Comparison of ENCODE assay signal across 8 mouse cellular contexts in the genomic region with DNA sequence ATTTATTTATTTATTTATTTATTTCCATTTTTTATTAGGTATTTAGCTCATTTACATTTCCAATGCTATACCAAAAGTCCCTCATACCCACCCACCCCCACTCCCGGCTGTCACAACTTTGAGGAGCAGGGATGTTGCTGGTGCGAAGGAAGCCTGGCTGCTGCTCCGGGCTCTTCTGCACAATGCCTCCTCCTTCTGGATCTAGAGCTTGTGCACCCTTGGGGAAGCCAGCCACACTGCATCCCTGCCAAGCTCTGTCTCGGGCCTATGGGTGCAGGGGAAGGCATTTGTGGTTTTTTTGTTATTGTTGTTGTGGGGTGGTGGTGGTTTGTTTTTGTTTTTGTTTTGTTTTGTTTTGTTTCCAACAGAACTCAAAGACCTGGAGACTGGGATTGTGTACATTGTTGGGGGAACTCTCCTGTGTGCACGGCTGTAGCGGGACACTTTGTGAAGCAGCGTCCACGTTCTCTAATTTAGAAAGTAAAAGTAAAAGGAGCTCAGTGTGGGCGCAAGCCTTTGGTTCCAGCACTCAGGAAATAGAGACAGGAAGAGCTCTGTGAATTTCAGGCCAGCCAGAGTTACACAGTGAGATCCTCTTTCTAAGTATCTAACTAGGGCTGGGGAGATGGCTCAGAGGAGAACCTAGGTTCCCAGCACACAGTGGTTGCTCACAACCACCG. TPM values are rescaled to one million over a fixed set of nuclear protein-coding genes. Genes with fewer than 3 reads are reported as not detected.
A peak's percentile ranks its signal among the peaks of the same experiment; 100 is the strongest.
DNase-seq lines count a peak whose midpoint lies in the region; ATAC-seq and TF ChIP-seq lines count a peak whose summit lies in the region.

No protein-coding gene starts in this region.

- H3K9ac ChIP-seq in stomach, embryonic 16.5 days (ENCODE audit: low read length): peak overlapping the region; percentile 62

- ATAC-seq in stomach, embryonic 16.5 days (ENCODE audit: insufficient read depth, low FRiP score): peak; percentile 54; the same call in 1 of the 2 replicates

- no peaks in the 10 kb centered on the region for H3K36me3 ChIP-seq in heart, embryonic 10.5 days
- no peaks in the 10 kb centered on the region for H3K36me3 ChIP-seq in stomach, embryonic 16.5 days (ENCODE audit: control insufficient read depth, insufficient read depth, low read length)

- no peaks in the 10 kb centered on the region for H3K27me3 ChIP-seq in heart, embryonic 10.5 days (ENCODE audit: insufficient read depth, poor library complexity, severe bottlenecking)
- H3K27me3 ChIP-seq in stomach, embryonic 16.5 days (ENCODE audit: control insufficient read depth, insufficient read depth, low read length): no peaks in the 10 kb centered on the region

- H3K4me1 ChIP-seq in bone marrow, adult 2 months (ENCODE audit: control insufficient read depth, insufficient read depth, low read length): peaks cover 3% of the 10 kb centered on the region
- peaks cover 8% of the 10 kb centered on the region for H3K4me1 ChIP-seq in heart, embryonic 10.5 days
- peaks cover 11% of the 10 kb centered on the region for H3K4me1 ChIP-seq in stomach, embryonic 16.5 days (ENCODE audit: control insufficient read depth, insufficient read depth, low read length)

- 4% methylated on average over 10 of the region's 10 CpGs for WGBS in bone marrow, adult 2 months
- WGBS in heart, embryonic 10.5 days: 58% methylated on average over 10 of the region's 10 CpGs
- WGBS in stomach, embryonic 16.5 days: 57% methylated on average over 10 of the region's 10 CpGs

- no peaks in the 10 kb centered on the region for H3K9me3 ChIP-seq in heart, embryonic 10.5 days
- no peaks in the 10 kb centered on the region for H3K9me3 ChIP-seq in stomach, embryonic 16.5 days (replicated peaks; ENCODE audit: control insufficient read depth, low read length)

- H3K4me3 ChIP-seq in bone marrow, adult 2 months (replicated peaks; ENCODE audit: control insufficient read depth, low read depth, low read length): peak overlapping the region; percentile 87
- peak overlapping the region; percentile 20 for H3K4me3 ChIP-seq in heart, embryonic 10.5 days
- peak overlapping the region; percentile 27 for H3K4me3 ChIP-seq in stomach, embryonic 16.5 days (replicated peaks; ENCODE audit: low read length)

- H3K27ac ChIP-seq in bone marrow, adult 2 months (ENCODE audit: control insufficient read depth, insufficient read depth, low read depth, low read length, poor library complexity): peak overlapping the region; percentile 90
- H3K27ac ChIP-seq in heart, embryonic 10.5 days: peak overlapping the region; percentile 62; the same call in 1 of the 2 replicates
- peak overlapping the region; percentile 52 for H3K27ac ChIP-seq in stomach, embryonic 16.5 days (ENCODE audit: low read length)

- TF ChIP-seq CTCF in bone marrow, adult 2 months (IDR thresholded peaks at IDR 0.05; ENCODE audit: control insufficient read depth, insufficient read depth, low read length): no peak

- peak; percentile 42 for DNase-seq in adrenal gland, adult 2 months
- no peak for DNase-seq in adrenal gland, adult 18-20 months (ENCODE audit: low spot score in 2 of 2)
- no peak for DNase-seq in heart, embryonic 10.5 days (ENCODE audit: low spot score)
- DNase-seq in kidney, postnatal 10 days: peak; percentile 33
- DNase-seq in lung, postnatal 4 days: peak; percentile 43 to 53
- DNase-seq in frontal cortex, postnatal 10 days (ENCODE audit: low spot score in 2 of 2): no peak

- H3K4me2 ChIP-seq in stomach, embryonic 16.5 days (ENCODE audit: low read depth, low read length): peak overlapping the region; percentile 49

- 0 out of 2 replicates have a peak, but pooled peaks have one; percentile 34 for TF ChIP-seq POLR2A in bone marrow, adult 2 months (IDR thresholded peaks at IDR 0.05; ENCODE audit: borderline replicate concordance, control insufficient read depth, low read depth, low read length)

RNA-seq across cellular contexts. Expression of a gene that starts 10.6 kb away (rescaled TPM):
- 1 to 10 TPM; 2.8 to 5.3 TPM for total RNA-seq in adrenal gland, adult 2 months (2021)
- polyA plus RNA-seq in adrenal gland, adult 2 months (2012; rRNA removed): 5.5 and 8.1 TPM in 2 replicates
- total RNA-seq in adrenal gland, adult 18-20 months (2021): 1 to 10 TPM; 2.8 to 3.8 TPM
- 3.1 TPM in 2 replicates for polyA plus RNA-seq in bone marrow, adult 2 months (2011; ENCODE audit: insufficient read depth, insufficient read length, low replicate concordance, missing spikeins)
- 2.4 and 5.2 TPM in 2 replicates for polyA plus RNA-seq in heart, embryonic 10.5 days (2016; fragmentation: Nextera tagmentation; extraction: Ambion mirVana)
- 17.5 and 20.7 TPM in 2 replicates for polyA plus RNA-seq in stomach, embryonic 16.5 days (2015; fragmentation: Nextera tagmentation; extraction: Ambion mirVana)

RNA-seq across cellular contexts. Expression of a gene that starts 39.7 kb away (rescaled TPM):
- total RNA-seq in adrenal gland, adult 2 months (2021): 10 to 100 TPM; 20.5 to 32.2 TPM
- 19.8 and 21.4 TPM in 2 replicates for polyA plus RNA-seq in adrenal gland, adult 2 months (2012; rRNA removed)
- 10 to 100 TPM; 26.9 to 31.3 TPM for total RNA-seq in adrenal gland, adult 18-20 months (2021)
- polyA plus RNA-seq in bone marrow, adult 2 months (2011; ENCODE audit: insufficient read depth, insufficient read length, low replicate concordance, missing spikeins): 4.5 and 18.2 TPM in 2 replicates
- polyA plus RNA-seq in heart, embryonic 10.5 days (2016; fragmentation: Nextera tagmentation; extraction: Ambion mirVana): 5.2 and 13.7 TPM in 2 replicates
- 25.8 and 26.0 TPM in 2 replicates for polyA plus RNA-seq in stomach, embryonic 16.5 days (2015; fragmentation: Nextera tagmentation; extraction: Ambion mirVana)

RNA-seq across cellular contexts. Expression of a gene that starts 52.2 kb away (rescaled TPM):
- 10 to 100 TPM; 43.5 to 67.2 TPM for total RNA-seq in adrenal gland, adult 2 months (2021)
- 36.4 and 45.4 TPM in 2 replicates for polyA plus RNA-seq in adrenal gland, adult 2 months (2012; rRNA removed)
- total RNA-seq in adrenal gland, adult 18-20 months (2021): 10 to 100 TPM; 47.4 to 53.8 TPM
- polyA plus RNA-seq in bone marrow, adult 2 months (2011; ENCODE audit: insufficient read depth, insufficient read length, low replicate concordance, missing spikeins): 27.7 and 36.1 TPM in 2 replicates
- polyA plus RNA-seq in heart, embryonic 10.5 days (2016; fragmentation: Nextera tagmentation; extraction: Ambion mirVana): 151 and 209 TPM in 2 replicates
- polyA plus RNA-seq in stomach, embryonic 16.5 days (2015; fragmentation: Nextera tagmentation; extraction: Ambion mirVana): 134 and 143 TPM in 2 replicates

Comparison
In these comparisons a context has a peak if more than half of its experiments do, and no peak if none do; other contexts are left out.
1. DNase-seq: peak in adrenal gland, adult 2 months (single experiment), kidney, postnatal 10 days (single experiment) and lung, postnatal 4 days (2 of 2); none in adrenal gland, adult 18-20 months (0 of 2), heart, embryonic 10.5 days (single experiment) and frontal cortex, postnatal 10 days (0 of 2).
2. H3K4me3 ChIP-seq: peak in every context shown above with its lines; median percentile 87 in bone marrow, adult 2 months; 27 in stomach, embryonic 16.5 days; 20 in heart, embryonic 10.5 days.
3. Peak in every context shown above with its lines, with median percentiles within 50 percentile points of each other: H3K27ac ChIP-seq.